Mouse (Mus musculus) brain, embryonic 18.5 days (tissue): ENCODE measurements at regions not wholly inside any gene's neighbourhood (a gene's known extent, or its start where the extent isn't known, plus 50 kb on each side); places are given as distances from the start of the nearest gene placed in this dataset.

ENCODE experiments used
- DNase-seq: peaks from one replicate; pipeline ENCODE4 v3.0.0-alpha.2; 2012; ENCODE audit warnings: low read depth, low spot score

GRCm38 (mm10) chr9:26575990-26576389, 157.5 kb upstream of the B3gat1 start:
- no peak for DNase-seq

GRCm38 (mm10) chr9:26601979-26602378, 131.5 kb upstream of the B3gat1 start:
- no peak for DNase-seq

GRCm38 (mm10) chr9:26604552-26604951, 129.0 kb upstream of the B3gat1 start:
- no peak for DNase-seq

- DNase-seq: no peak
Observed at GRCm38 (mm10) chr9:26611711-26612437, 121.7 kb upstream of the B3gat1 start.

GRCm38 (mm10) chr9:26622840-26623448, 110.6 kb upstream of the B3gat1 start:
- no peak for DNase-seq

GRCm38 (mm10) chr9:26625171-26625937, 108.2 kb upstream of the B3gat1 start:
- no peak for DNase-seq

GRCm38 (mm10) chr9:26632891-26633650, 100.5 kb upstream of the B3gat1 start:
- DNase-seq: no peak

- no peak for DNase-seq
Observed at GRCm38 (mm10) chr9:26635211-26635610, 98.3 kb upstream of the B3gat1 start.

- no peak for DNase-seq
Observed at GRCm38 (mm10) chr9:26638586-26638985, 94.9 kb upstream of the B3gat1 start.

- no peak for DNase-seq
Observed at GRCm38 (mm10) chr9:26642302-26642701, 91.2 kb upstream of the B3gat1 start.

GRCm38 (mm10) chr9:26642831-26643230, 90.7 kb upstream of the B3gat1 start:
- DNase-seq: no peak

GRCm38 (mm10) chr9:26649506-26649905, 84.0 kb upstream of the B3gat1 start:
- no peak for DNase-seq

- no peak for DNase-seq
Observed at GRCm38 (mm10) chr9:26652920-26653319, 80.6 kb upstream of the B3gat1 start.

- DNase-seq: no peak
Observed at GRCm38 (mm10) chr9:26659366-26659765, 74.2 kb upstream of the B3gat1 start.

GRCm38 (mm10) chr9:26663544-26663943, 70.0 kb upstream of the B3gat1 start:
- DNase-seq: no peak

GRCm38 (mm10) chr9:26667835-26668234, 65.7 kb upstream of the B3gat1 start:
- no peak for DNase-seq

- DNase-seq: no peak
Observed at GRCm38 (mm10) chr9:26674059-26674757, 59.3 kb upstream of the B3gat1 start.

GRCm38 (mm10) chr9:26678288-26678687, 55.2 kb upstream of the B3gat1 start:
- DNase-seq: no peak

- DNase-seq: no peak
Observed at GRCm38 (mm10) chr9:26681516-26681915, 52.0 kb upstream of the B3gat1 start.
